Mouse (Mus musculus) left cerebral cortex, postnatal 25 days (tissue): ENCODE data around the gene Slco2a1. TPM values are rescaled to one million over a fixed set of nuclear protein-coding genes. Genes with fewer than 3 reads are reported as not detected.
"Not testable (repeated sequence)": the region's sequence is repeated elsewhere in the genome, so short reads cannot be mapped to it uniquely, and the experiment has no call there.

Experiments used
- DNase-seq, 2 experiments: peaks; one replicate each; pipeline ENCODE4 v3.0.0; 2022; ENCODE audit warnings: low spot score in 2 of 2, mixed read lengths in 1 of 2
- intact Hi-C: fragments of 180-260 bp; cut with DNase I; formaldehyde crosslinking; loops from one replicate; pipeline ENCODE4 v1.15.1; 2025
- total RNA-seq, 2 experiments: library from RNA; stranded (reverse); gene quantifications; 2 replicates each; pipeline ENCODE4 v1.2.3; 2021

The Slco2a1 gene
- total RNA-seq, 2 experiments from 2014 or later: 1.3 TPM

GRCm38 (mm10) chr9:103076836-103077531, 88.5 kb downstream of the Slco2a1 start:
- intact Hi-C loops: no loop called here
- no peak for DNase-seq

DNA sequence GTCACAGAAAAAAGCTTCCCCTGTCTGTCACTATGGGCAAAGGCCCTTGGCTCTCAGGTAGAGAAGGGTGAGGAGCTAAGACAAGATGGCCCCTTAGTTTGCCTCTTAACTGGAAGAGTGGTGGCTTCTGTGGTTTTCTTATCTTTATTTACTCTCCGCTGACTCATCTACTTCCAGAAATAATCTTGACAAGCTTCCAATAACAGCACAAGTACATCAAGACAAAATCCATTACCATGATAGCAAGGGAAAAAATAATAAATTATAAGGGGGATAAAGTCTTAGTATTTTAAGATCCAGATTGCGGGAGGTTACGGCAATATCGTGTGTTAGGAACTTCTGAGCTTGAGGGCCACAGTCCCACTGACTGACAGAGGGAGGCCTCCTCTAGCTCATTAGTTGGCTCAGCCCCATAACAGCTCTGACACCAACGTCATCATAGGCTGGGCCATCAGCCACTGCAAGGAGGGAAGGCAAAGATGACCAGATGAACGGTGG, 89.7 kb downstream of the Slco2a1 start:
- DNase-seq: no peak
- intact Hi-C loops: no loop called here

DNA sequence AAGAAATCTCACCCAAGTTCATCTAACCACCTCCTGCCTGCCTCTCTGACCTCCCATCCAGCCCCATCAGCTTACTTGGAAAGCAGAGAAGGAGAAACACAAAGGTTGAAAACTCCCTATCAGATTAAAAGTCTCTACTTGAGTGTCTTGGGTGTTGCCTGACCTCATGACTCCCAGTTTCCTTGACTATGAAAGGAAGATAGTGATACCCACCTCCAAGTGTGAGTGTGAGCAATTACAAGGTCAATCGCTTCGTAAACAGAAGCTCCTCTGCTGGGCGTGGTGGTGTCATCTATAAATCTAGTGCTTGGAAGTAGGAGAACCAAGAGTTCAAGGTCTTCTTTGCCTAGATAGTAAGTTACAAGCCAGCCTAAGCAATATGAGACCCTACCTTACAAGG, 91.7 kb downstream of the Slco2a1 start:
- no peak for DNase-seq
- intact Hi-C loops: no loop called here

DNA sequence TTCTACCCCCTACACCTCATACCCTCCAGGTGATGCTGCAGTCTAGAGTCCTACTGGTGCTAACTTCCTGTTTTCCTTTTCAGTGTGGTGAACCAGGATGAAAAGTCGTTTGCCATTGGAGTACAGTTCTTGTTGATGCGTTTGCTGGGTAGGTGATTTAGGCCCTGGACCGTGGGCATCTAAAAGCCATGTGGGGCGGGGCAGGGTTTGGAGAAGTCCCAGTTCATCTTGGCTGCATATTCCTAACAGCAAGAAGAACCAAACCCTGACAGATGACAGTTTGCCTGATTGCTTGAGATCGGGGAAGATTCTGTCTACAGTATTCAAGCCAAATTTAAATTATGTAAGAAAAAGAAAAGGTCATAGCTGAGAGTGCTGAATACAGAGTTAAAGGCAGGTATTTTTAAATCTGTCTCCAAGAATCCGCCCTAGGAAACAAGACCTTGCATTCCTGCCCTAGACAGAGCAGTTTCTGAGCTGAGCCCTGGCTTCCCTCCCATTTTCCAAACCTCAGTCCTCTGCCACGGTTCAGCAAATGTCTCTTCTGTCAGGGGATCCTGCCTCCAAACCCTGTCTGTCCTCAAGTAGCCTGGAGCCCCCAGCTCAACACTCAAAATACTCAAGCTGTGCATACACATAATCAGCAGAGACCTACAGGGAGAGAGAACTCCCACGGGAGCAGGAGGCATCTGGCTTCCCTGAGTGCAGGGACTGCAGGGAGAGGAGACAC, 93.9 kb downstream of the Slco2a1 start:
- intact Hi-C loops: no loop called here
- DNase-seq: no peak

GRCm38 (mm10) chr9:103083405-103083804, 94.9 kb downstream of the Slco2a1 start:
- intact Hi-C loops: no loop called here
- DNase-seq: no peak

- intact Hi-C loops: no loop called here
- no peak for DNase-seq
Observed at GRCm38 (mm10) chr9:103086736-103087135, 98.2 kb downstream of the Slco2a1 start.

DNA sequence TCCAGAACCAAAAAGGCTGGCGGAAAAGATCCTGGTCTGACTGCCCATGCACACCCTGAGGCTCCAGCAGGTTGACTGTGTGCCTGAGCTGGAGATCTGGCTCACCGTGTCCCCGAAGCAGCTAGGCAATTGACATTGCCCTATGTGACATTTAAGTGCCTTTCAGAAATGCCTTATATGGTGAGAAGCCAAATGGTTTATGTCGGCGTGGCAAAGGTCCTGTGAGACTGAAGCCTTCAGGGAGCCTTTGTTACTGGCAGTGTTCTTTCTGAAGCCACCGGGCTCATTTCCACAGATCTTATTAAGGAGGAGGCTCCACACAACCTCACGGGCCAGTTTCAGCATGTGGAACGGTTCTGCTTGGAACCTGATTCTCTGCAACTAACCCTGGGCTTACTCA, 98.8 kb downstream of the Slco2a1 start:
- intact Hi-C loops: no loop called here
- no peak for DNase-seq

GRCm38 (mm10) chr9:103088661-103089060, 100.1 kb downstream of the Slco2a1 start:
- intact Hi-C loops: no loop called here
- no peak for DNase-seq

- intact Hi-C loops: loop anchor here (5.0 kb wide), 4 partner anchors 78 to 212 kb away; no protein-coding TSS in a partner anchor
- DNase-seq: no peak
Observed at GRCm38 (mm10) chr9:103090116-103090875, 101.8 kb downstream of the Slco2a1 start.

DNA sequence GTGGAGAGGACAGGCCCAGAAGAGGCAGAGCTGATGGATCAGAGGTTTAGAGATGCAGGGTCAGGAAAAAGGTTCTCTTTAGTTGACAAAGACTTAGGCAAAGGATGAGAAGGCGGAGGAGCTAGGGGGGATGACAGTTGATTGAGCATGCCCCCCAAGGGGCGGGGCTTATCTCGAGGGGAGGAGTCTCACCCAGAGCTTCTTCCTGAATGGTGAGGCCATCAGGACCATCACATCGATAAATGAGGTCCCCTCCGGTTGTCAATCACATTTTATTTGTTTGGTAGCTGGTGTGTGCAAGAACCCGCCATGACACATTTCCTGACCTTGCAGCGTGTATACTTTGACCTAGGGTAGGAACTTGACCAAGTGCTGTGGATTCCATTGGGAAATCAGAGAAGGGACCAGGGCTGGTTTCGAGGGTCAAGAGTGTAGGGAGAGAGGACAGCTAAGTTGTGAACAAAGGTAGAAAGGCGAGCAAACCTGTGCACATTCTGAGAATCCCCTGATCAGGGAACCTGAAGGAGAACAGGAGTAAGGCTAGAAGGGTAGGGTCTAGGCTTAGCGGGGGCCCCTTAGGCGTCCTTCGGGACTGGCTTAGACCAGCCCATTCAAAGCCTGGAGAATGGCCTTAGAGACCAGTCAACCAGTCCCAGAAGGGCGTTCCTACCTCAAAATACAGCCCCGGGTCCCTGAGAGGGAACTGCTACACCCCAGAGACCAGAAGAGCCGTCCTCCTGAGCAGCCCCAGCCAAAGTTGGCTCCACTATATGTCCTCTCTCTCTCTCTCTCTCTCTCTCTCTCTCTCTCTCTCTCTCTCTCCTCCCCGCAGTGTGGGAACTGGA, 102.7 kb downstream of the Slco2a1 start:
- intact Hi-C loops: loop anchor here (5.0 kb wide), 4 partner anchors 79 to 211 kb away; no protein-coding TSS in a partner anchor
- no peak for DNase-seq

DNA sequence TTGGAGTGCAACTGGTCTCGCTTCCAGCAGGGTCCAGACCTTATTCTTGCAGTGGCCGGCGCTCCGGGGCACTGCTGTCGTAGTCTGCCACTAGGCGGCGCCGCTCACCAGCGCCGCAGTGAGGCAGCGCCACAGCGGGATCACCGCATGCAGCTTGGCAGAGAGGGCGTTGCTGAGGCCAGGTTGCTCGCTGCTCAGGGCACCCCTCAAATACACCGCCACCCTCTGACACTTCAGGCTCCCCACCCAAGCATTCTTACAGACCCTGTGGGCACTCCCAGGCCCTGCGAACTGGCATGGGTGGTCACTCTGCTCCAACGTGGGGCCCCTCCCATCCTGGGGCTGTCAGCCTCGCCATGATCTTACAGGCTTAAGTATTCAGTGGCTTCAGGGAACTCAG, 103.7 kb downstream of the Slco2a1 start:
- DNase-seq: peak; percentile 81 to 83
- intact Hi-C loops: loop anchor here (2.0 to 5.0 kb wide), 5 partner anchors 17 to 210 kb away; no protein-coding TSS in a partner anchor

DNA sequence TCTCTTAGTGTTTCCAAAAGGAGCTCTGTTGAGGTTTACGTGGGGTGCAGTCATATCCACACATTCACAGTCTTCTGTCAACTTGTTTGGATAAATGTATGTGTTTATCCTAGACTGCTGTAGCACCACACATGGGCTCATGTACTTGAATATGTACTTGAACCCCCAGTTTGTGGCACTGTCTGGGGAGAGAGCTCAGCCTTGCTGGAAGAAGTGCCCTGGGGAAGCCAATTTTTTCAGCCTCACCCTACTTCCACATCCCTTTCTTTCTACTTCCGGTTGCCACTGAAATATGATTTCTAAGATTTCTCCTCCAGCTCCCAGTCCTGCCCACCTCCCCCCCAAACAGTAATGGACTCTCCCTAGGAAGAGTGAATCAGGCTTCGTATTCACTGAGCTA, 105.2 kb downstream of the Slco2a1 start:
- DNase-seq: peak in 1 of 2 experiments; percentile 18
- intact Hi-C loops: loop anchor here (2.0 to 5.0 kb wide), 5 partner anchors 15 to 209 kb away; no protein-coding TSS in a partner anchor

DNA sequence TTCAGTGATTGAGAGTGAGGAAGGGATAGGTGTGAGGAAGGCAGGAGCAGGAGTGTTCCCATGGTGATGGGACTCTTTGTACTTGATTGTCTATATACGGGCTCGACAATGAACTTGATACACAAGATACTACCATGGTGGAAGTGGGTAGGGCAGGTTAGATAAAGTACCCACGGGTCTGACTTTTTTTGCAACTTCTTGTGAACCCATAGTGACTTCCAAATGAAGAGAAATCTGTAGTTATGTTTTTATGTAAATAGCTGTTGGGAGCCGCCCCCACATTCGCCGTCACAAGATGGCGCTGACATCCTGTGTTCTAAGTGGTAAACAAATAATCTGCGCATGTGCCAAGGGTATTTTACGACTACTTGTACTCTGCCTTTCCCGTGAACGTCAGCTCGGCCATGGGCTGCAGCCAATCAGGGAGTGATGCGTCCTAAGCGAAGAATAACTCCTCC, 119.9 kb downstream of the Slco2a1 start:
- intact Hi-C loops: loop anchor here (2.0 kb wide), 1 partner anchor 16 kb away; no protein-coding TSS in a partner anchor

DNA sequence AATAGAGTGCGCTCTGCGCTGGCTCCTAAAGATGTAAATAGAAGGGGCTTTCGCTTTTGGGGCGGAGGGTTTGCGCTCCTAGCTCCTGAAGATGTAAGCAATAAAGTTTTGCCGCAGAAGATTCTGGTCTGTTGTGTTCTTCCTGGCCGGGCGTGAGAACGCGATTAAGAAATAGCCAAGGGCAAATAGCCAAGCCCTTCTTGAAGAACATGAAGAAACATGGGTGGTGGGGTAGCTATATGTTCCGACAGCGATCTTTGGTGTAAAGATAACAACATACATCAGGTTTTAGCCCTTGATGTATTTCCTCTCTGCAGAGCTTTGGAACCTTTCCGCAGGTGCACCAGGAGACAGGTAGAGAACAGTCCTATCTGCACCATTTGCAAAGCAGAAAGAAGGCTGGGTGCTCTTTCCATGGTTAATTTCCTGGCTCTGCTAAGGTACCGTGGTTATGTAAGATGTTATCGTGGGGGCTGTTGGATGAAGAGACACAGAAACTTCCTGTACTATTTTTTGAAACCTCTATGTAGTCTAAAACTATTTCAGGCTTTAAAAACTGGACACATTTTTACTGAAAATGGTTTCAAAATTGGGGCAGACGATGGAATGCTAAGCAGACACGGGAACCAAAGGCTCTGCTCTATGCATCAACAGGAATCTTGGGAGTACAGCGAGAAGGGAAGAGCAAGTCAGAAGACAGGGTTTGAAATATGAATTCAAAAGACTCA, 120.6 kb downstream of the Slco2a1 start:
- intact Hi-C loops: loop anchor here (2.0 kb wide), 1 partner anchor 16 kb away; no protein-coding TSS in a partner anchor
- peak in 1 of 2 experiments; percentile 86 for DNase-seq

More for the DNA sequence above, 119.9 kb downstream of the Slco2a1 start:
- not testable (repeated sequence) for DNase-seq

DNA sequence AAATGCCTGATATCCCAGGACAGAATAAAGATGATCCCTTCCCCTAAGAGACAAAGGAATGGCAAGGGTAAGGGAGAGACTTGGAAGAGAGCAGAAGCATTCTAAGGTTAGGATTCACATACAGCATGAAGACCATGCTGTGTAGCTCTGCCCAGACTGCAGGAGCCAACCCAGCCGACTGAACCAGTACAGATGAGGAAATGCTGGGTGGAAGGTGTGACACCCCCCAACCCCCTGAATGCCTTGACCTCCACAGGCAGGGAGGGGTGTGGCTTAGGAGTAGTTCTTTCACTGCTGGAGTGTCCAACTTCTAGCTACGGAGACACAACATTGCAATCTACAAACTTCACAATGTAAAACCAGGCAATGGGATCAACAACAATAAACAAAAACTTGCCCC, 121.4 kb downstream of the Slco2a1 start:
- intact Hi-C loops: loop anchor here (2.0 kb wide), 1 partner anchor 17 kb away; no protein-coding TSS in a partner anchor
- DNase-seq: no peak

GRCm38 (mm10) chr9:103110727-103111501, 122.4 kb downstream of the Slco2a1 start:
- intact Hi-C loops: loop anchor here (1.0 kb wide), 1 partner anchor 23 kb away; no protein-coding TSS in a partner anchor
- DNase-seq: no peak
